Mouse (Mus musculus) embryonic fibroblast, embryonic 13.5 days (primary cell): ENCODE measurements around the gene Map3k13.

Experiments used
- CTCF ChIP-seq: IDR thresholded peaks from 2 replicates; pipeline ENCODE4 v1.5.1; 2011; ENCODE audit warnings: mild to moderate bottlenecking, control low read depth, low read length, moderate library complexity, borderline replicate concordance; ENCODE audit not compliant: insufficient read depth
- POLR2A ChIP-seq: IDR thresholded peaks from 2 replicates; pipeline ENCODE4 v1.6.1; 2011; ENCODE audit warnings: low read depth, mild to moderate bottlenecking, control low read depth, low read length, moderate library complexity

- TF ChIP-seq POLR2A = no peak
- TF ChIP-seq CTCF = no peak
Observed at GRCm38 (mm10) chr16:21835584-21835931, 41.4 kb downstream of the Map3k13 start.
